9 mouse cellular contexts compared by ENCODE assay signal in the genomic region with DNA sequence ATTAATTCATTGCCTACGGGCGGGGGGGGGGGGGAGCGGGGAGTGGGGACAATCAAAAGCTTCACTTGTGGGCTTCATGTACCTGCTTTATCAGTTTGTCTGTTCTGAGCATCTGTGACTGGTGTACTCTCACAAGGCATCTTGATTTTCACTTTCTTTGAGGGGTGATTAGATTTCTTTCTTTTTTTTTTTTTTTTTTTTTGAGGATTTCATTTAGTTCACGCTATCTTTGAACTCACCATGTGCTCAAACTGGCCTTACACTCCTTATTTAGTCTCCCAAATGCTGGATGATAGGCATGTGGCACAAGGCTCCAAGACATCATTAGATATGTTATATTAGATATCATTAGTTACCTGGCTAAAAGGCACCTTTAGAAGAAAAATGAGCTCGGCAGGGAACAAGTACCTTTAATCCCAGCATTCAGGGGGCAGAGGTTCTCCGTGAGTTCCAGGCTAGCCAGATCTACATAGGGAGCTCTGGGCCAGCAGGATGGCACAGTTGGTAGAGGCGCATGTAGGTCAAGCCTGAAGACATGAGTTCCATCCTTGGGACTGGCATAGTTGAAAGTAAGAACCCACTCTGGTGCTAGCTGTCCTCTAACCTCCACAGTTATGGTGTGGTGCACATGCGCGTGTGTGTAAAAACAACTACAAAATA. TPM values are rescaled to one million over a fixed set of nuclear protein-coding genes. Genes with fewer than 3 reads are reported as not detected.
A peak's percentile ranks its signal among the peaks of the same experiment; 100 is the strongest.
DNase-seq lines count a peak whose midpoint lies in the region; ATAC-seq and TF ChIP-seq lines count a peak whose summit lies in the region.
"Had no signal": no experiment of that assay in that cellular context is flagged by ENCODE, and none has a peak within 500 bp of the region (broad histone marks: within the 10 kb centered on the region; RNA-seq: fewer than 3 reads in every experiment).

No protein-coding gene starts in this region.

- no peaks in the 10 kb centered on the region for H3K27me3 ChIP-seq in heart, embryonic 12.5 days (replicated peaks)
- H3K27me3 ChIP-seq in E14TG2a.4 (ENCODE audit: insufficient read depth, low read length) = no peaks in the 10 kb centered on the region
- H3K27me3 ChIP-seq in forebrain, embryonic 14.5 days (replicated peaks; ENCODE audit: control insufficient read depth, insufficient read depth, low read length) = no peaks in the 10 kb centered on the region
- no peaks in the 10 kb centered on the region for H3K27me3 ChIP-seq in liver, embryonic 15.5 days

- no peak for ATAC-seq in heart, embryonic 12.5 days (ENCODE audit: insufficient number of reproducible peaks, low FRiP score)
- ATAC-seq in forebrain, embryonic 14.5 days = no peak; the same call in 1 of the 2 replicates
- no peak for ATAC-seq in liver, embryonic 15.5 days (ENCODE audit: insufficient read depth)
- ATAC-seq in granulocyte monocyte progenitor cell, adult 5-6 weeks (replicated peaks; ENCODE audit: poor library complexity, severe bottlenecking) = no peak

- H3K36me3 ChIP-seq in heart, embryonic 12.5 days = no peaks in the 10 kb centered on the region
- no peaks in the 10 kb centered on the region for H3K36me3 ChIP-seq in E14TG2a.4 (ENCODE audit: insufficient read depth, low read length)
- H3K36me3 ChIP-seq in forebrain, embryonic 14.5 days (ENCODE audit: control insufficient read depth, insufficient read depth, low read length) = no peaks in the 10 kb centered on the region
- H3K36me3 ChIP-seq in liver, embryonic 15.5 days (replicated peaks) = no peaks in the 10 kb centered on the region

- peak overlapping the region; percentile 69 for H3K4me2 ChIP-seq in heart, embryonic 12.5 days
- H3K4me2 ChIP-seq in forebrain, embryonic 14.5 days (ENCODE audit: low read length) = peak overlapping the region; percentile 61
- H3K4me2 ChIP-seq in liver, embryonic 15.5 days = peak overlapping the region; percentile 85

- H3K4me1 ChIP-seq in heart, embryonic 12.5 days (replicated peaks) = 0 out of 2 replicates have a peak, but pooled peaks cover 6% of the 10 kb centered on the region
- H3K4me1 ChIP-seq in E14TG2a.4 (replicated peaks; ENCODE audit: low read depth, low read length) = peaks cover 19% of the 10 kb centered on the region
- H3K4me1 ChIP-seq in forebrain, embryonic 14.5 days (ENCODE audit: control insufficient read depth, insufficient read depth, low read length) = 0 out of 2 replicates have a peak, but pooled peaks cover 3% of the 10 kb centered on the region
- peaks cover 15% of the 10 kb centered on the region for H3K4me1 ChIP-seq in liver, embryonic 15.5 days (replicated peaks)

- H3K27ac ChIP-seq in heart, embryonic 12.5 days (ENCODE audit: poor library complexity, severe bottlenecking) = peak overlapping the region; percentile 74; the same call in 1 of the 2 replicates
- H3K27ac ChIP-seq in forebrain, embryonic 14.5 days (ENCODE audit: low read depth, low read length) = peak overlapping the region; percentile 48; the same call in 1 of the 2 replicates
- peak overlapping the region; percentile 45; the same call in 1 of the 2 replicates for H3K27ac ChIP-seq in liver, embryonic 15.5 days (replicated peaks)

- TF ChIP-seq CTCF in E14TG2a.4 (conservative IDR thresholded peaks at IDR 0.05; ENCODE audit: low read length) = no peak

- peak overlapping the region; percentile 51 for H3K4me3 ChIP-seq in heart, embryonic 12.5 days
- H3K4me3 ChIP-seq in E14TG2a.4 (replicated peaks; ENCODE audit: low read length) = peak overlapping the region; percentile 76
- peak overlapping the region; percentile 38 for H3K4me3 ChIP-seq in forebrain, embryonic 14.5 days (ENCODE audit: low read depth, low read length)
- peak overlapping the region; percentile 63 for H3K4me3 ChIP-seq in liver, embryonic 15.5 days (replicated peaks)

- H3K9ac ChIP-seq in heart, embryonic 12.5 days = peak overlapping the region; percentile 75
- H3K9ac ChIP-seq in forebrain, embryonic 14.5 days (ENCODE audit: low read length) = peak overlapping the region; percentile 62
- peak overlapping the region; percentile 63 for H3K9ac ChIP-seq in liver, embryonic 15.5 days

- H3K9me3 ChIP-seq in heart, embryonic 12.5 days (replicated peaks) = no peaks in the 10 kb centered on the region
- no peaks in the 10 kb centered on the region for H3K9me3 ChIP-seq in E14TG2a.4 (ENCODE audit: low read length)
- H3K9me3 ChIP-seq in forebrain, embryonic 14.5 days (replicated peaks; ENCODE audit: control insufficient read depth, low read length) = no peaks in the 10 kb centered on the region
- H3K9me3 ChIP-seq in liver, embryonic 15.5 days (replicated peaks) = no peaks in the 10 kb centered on the region

- no peak for DNase-seq in heart, postnatal 10 days
- DNase-seq in forebrain, embryonic 14.5 days (ENCODE audit: low spot score) = no peak
- DNase-seq in left cerebral cortex, postnatal 14 days (ENCODE audit: low spot score in 2 of 2) = no peak
- no peak for DNase-seq in spleen, adult 12 weeks (ENCODE audit: low spot score)

- intact Hi-C loops in heart, postnatal 10 days (cut with DNase I) = loop anchor here (1.0 to 2.0 kb wide), 2 partner anchors 25 to 48 kb away; a partner anchor contains a TSS
- intact Hi-C loops in left cerebral cortex, postnatal 14 days (cut with DNase I) = no loop called here

- 53% methylated on average over 9 of the region's 9 CpGs for WGBS in heart, embryonic 12.5 days
- WGBS in forebrain, embryonic 14.5 days = 49% methylated on average over 9 of the region's 9 CpGs
- 47% methylated on average over 9 of the region's 9 CpGs for WGBS in liver, embryonic 15.5 days (ENCODE audit: insufficient replicate concordance)

RNA-seq across cellular contexts. Expression of a gene that starts 0.5 kb away (rescaled TPM):
- 4.9 and 5.1 TPM in 2 replicates for polyA plus RNA-seq in heart, embryonic 12.5 days (2016; fragmentation: Nextera tagmentation; extraction: Ambion mirVana)
- 1 to 10 TPM; 4.4 to 5.5 TPM for total RNA-seq in heart, postnatal 10 days (2021)
- 1.9 and 2.3 TPM in 2 replicates for polyA plus RNA-seq in forebrain, embryonic 14.5 days (2014; fragmentation: Nextera tagmentation; extraction: Ambion mirVana)
- polyA plus RNA-seq in liver, embryonic 15.5 days (2015; fragmentation: Nextera tagmentation; extraction: Ambion mirVana) = 6.7 and 8.0 TPM in 2 replicates
- 1 to 10 TPM in 1 of 2 experiments, under 1 TPM in 1; 0.74 to 1.2 TPM for total RNA-seq in left cerebral cortex, postnatal 14 days (2021)
- total RNA-seq in granulocyte monocyte progenitor cell, adult 5-6 weeks (2014; fragmentation: Nextera tagmentation) = 2.3 and 2.8 TPM in 2 replicates
- 1.6 and 3.4 TPM in 2 replicates for total RNA-seq in granulocyte monocyte progenitor cell, adult 5-6 weeks (2017)

RNA-seq across cellular contexts. Expression of a gene that starts 2.6 kb away (rescaled TPM):
- not detected in 2 replicates for polyA plus RNA-seq in heart, embryonic 12.5 days (2016; fragmentation: Nextera tagmentation; extraction: Ambion mirVana)
- total RNA-seq in heart, postnatal 10 days (2021) = under 1 TPM in 1 of 2 experiments, not detected in 1; 0.17 TPM
- 0.14 and 0.18 TPM in 2 replicates for polyA plus RNA-seq in forebrain, embryonic 14.5 days (2014; fragmentation: Nextera tagmentation; extraction: Ambion mirVana)
- polyA plus RNA-seq in liver, embryonic 15.5 days (2015; fragmentation: Nextera tagmentation; extraction: Ambion mirVana) = not detected in 2 replicates
- under 1 TPM; 0.21 to 0.53 TPM for total RNA-seq in left cerebral cortex, postnatal 14 days (2021)
- total RNA-seq in granulocyte monocyte progenitor cell, adult 5-6 weeks (2014; fragmentation: Nextera tagmentation) = not detected in 2 replicates
- total RNA-seq in granulocyte monocyte progenitor cell, adult 5-6 weeks (2017) = not detected in 2 replicates
- total RNA-seq: heart, adult 18-20 months had no signal

RNA-seq across cellular contexts. Expression of a gene that starts 24.9 kb away (rescaled TPM):
- polyA plus RNA-seq in heart, embryonic 12.5 days (2016; fragmentation: Nextera tagmentation; extraction: Ambion mirVana) = 34.2 and 36.2 TPM in 2 replicates
- total RNA-seq in heart, postnatal 10 days (2021) = 10 to 100 TPM; 25.7 to 27.2 TPM
- polyA plus RNA-seq in forebrain, embryonic 14.5 days (2014; fragmentation: Nextera tagmentation; extraction: Ambion mirVana) = 66.2 and 66.5 TPM in 2 replicates
- polyA plus RNA-seq in liver, embryonic 15.5 days (2015; fragmentation: Nextera tagmentation; extraction: Ambion mirVana) = 4.8 and 5.8 TPM in 2 replicates
- 10 to 100 TPM; 25.3 to 26.4 TPM for total RNA-seq in left cerebral cortex, postnatal 14 days (2021)
- total RNA-seq in granulocyte monocyte progenitor cell, adult 5-6 weeks (2014; fragmentation: Nextera tagmentation) = 11.8 and 17.0 TPM in 2 replicates
- total RNA-seq in granulocyte monocyte progenitor cell, adult 5-6 weeks (2017) = 3.3 and 5.0 TPM in 2 replicates

RNA-seq across cellular contexts. Expression of a gene that starts 32.2 kb away (rescaled TPM):
- 52.7 and 53.5 TPM in 2 replicates for polyA plus RNA-seq in heart, embryonic 12.5 days (2016; fragmentation: Nextera tagmentation; extraction: Ambion mirVana)
- total RNA-seq in heart, postnatal 10 days (2021) = 10 to 100 TPM; 27.1 to 28.3 TPM
- polyA plus RNA-seq in forebrain, embryonic 14.5 days (2014; fragmentation: Nextera tagmentation; extraction: Ambion mirVana) = 50.5 and 52.2 TPM in 2 replicates
- polyA plus RNA-seq in liver, embryonic 15.5 days (2015; fragmentation: Nextera tagmentation; extraction: Ambion mirVana) = 21.4 and 25.0 TPM in 2 replicates
- 10 to 100 TPM; 79.9 to 81.5 TPM for total RNA-seq in left cerebral cortex, postnatal 14 days (2021)
- 26.7 and 55.5 TPM in 2 replicates for total RNA-seq in granulocyte monocyte progenitor cell, adult 5-6 weeks (2014; fragmentation: Nextera tagmentation)
- total RNA-seq in granulocyte monocyte progenitor cell, adult 5-6 weeks (2017) = 21.8 and 41.5 TPM in 2 replicates

RNA-seq across cellular contexts. Expression of a gene that starts 47.2 kb away (rescaled TPM):
- polyA plus RNA-seq in heart, embryonic 12.5 days (2016; fragmentation: Nextera tagmentation; extraction: Ambion mirVana) = 21.7 and 23.4 TPM in 2 replicates
- total RNA-seq in heart, postnatal 10 days (2021) = 10 to 100 TPM; 12.9 to 13.8 TPM
- polyA plus RNA-seq in forebrain, embryonic 14.5 days (2014; fragmentation: Nextera tagmentation; extraction: Ambion mirVana) = 16.7 and 20.7 TPM in 2 replicates
- 9.2 and 11.9 TPM in 2 replicates for polyA plus RNA-seq in liver, embryonic 15.5 days (2015; fragmentation: Nextera tagmentation; extraction: Ambion mirVana)
- total RNA-seq in left cerebral cortex, postnatal 14 days (2021) = 10 to 100 TPM; 70.2 to 74.8 TPM
- 39.0 and 39.4 TPM in 2 replicates for total RNA-seq in granulocyte monocyte progenitor cell, adult 5-6 weeks (2014; fragmentation: Nextera tagmentation)
- total RNA-seq in granulocyte monocyte progenitor cell, adult 5-6 weeks (2017) = 11.8 and 16.8 TPM in 2 replicates
